Mouse (Mus musculus): ENCODE measurements around the gene Cnot11.
A peak's percentile ranks its signal among the peaks of the same experiment; 100 is the strongest.

Gene Cnot11

GRCm38 (mm10) chr1:39534831-39535230, at the start of gene Cnot11:
Gene Cnot11, plus strand, starts transcription at chr1:39534992.
- DNase-seq (ENCODE audit: low spot score) = no peak

- no peak for DNase-seq (ENCODE audit: low spot score)
These were observed 47.4 kb upstream of the Cnot11 start for GRCm38 (mm10) chr1:39487370-39487769.

- no peak for DNase-seq (ENCODE audit: low spot score)
These were observed 41.6 kb upstream of the Cnot11 start for GRCm38 (mm10) chr1:39493165-39493564.

GRCm38 (mm10) chr1:39493664-39494063, 41.1 kb upstream of the Cnot11 start:
- no peak for DNase-seq (ENCODE audit: low spot score)

GRCm38 (mm10) chr1:39496995-39497394, 37.8 kb upstream of the Cnot11 start:
- no peak for DNase-seq (ENCODE audit: low spot score)

GRCm38 (mm10) chr1:39497748-39498147, 37.0 kb upstream of the Cnot11 start:
- DNase-seq (ENCODE audit: low spot score) = no peak

- DNase-seq (ENCODE audit: low spot score) = no peak
These were observed 35.3 kb upstream of the Cnot11 start for GRCm38 (mm10) chr1:39499485-39499941.

GRCm38 (mm10) chr1:39502817-39503633, 31.8 kb upstream of the Cnot11 start:
- DNase-seq (ENCODE audit: low spot score) = no peak

GRCm38 (mm10) chr1:39504261-39504660, 30.5 kb upstream of the Cnot11 start:
- peak; percentile 34 for DNase-seq (ENCODE audit: low spot score)

- no peak for DNase-seq (ENCODE audit: low spot score)
These were observed 29.2 kb upstream of the Cnot11 start for GRCm38 (mm10) chr1:39505600-39505999.

GRCm38 (mm10) chr1:39511775-39512174, 23.0 kb upstream of the Cnot11 start:
- no peak for DNase-seq (ENCODE audit: low spot score)

- DNase-seq (ENCODE audit: low spot score) = no peak
These were observed 22.6 kb upstream of the Cnot11 start for GRCm38 (mm10) chr1:39512183-39512582.

GRCm38 (mm10) chr1:39515303-39515991, 19.3 kb upstream of the Cnot11 start:
- no peak for DNase-seq (ENCODE audit: low spot score)

- DNase-seq (ENCODE audit: low spot score) = no peak
These were observed 13.5 kb upstream of the Cnot11 start for GRCm38 (mm10) chr1:39521326-39521725.

- DNase-seq (ENCODE audit: low spot score) = peak; percentile 77
These were observed 12.3 kb upstream of the Cnot11 start for GRCm38 (mm10) chr1:39522519-39522918.

- DNase-seq (ENCODE audit: low spot score) = no peak
These were observed 9.0 kb upstream of the Cnot11 start for GRCm38 (mm10) chr1:39525763-39526162.

GRCm38 (mm10) chr1:39526371-39527167, 8.2 kb upstream of the Cnot11 start:
- DNase-seq (ENCODE audit: low spot score) = no peak

GRCm38 (mm10) chr1:39527432-39527831, 7.4 kb upstream of the Cnot11 start:
- DNase-seq (ENCODE audit: low spot score) = peak; percentile 92

- no peak for DNase-seq (ENCODE audit: low spot score)
These were observed 6.5 kb upstream of the Cnot11 start for GRCm38 (mm10) chr1:39528319-39528718.

- peak; percentile 87 for DNase-seq (ENCODE audit: low spot score)
These were observed 4.4 kb upstream of the Cnot11 start for GRCm38 (mm10) chr1:39530258-39530943.

- DNase-seq (ENCODE audit: low spot score) = no peak
These were observed 3.8 kb upstream of the Cnot11 start for GRCm38 (mm10) chr1:39531036-39531435.

- DNase-seq (ENCODE audit: low spot score) = no peak
These were observed 875 bp upstream of the Cnot11 start for GRCm38 (mm10) chr1:39533917-39534316.
